Mouse (Mus musculus) midbrain, embryonic 16.5 days (tissue): ENCODE results near the gene Fut7. TPM values are rescaled to one million over a fixed set of nuclear protein-coding genes. Genes with fewer than 3 reads are reported as not detected.

Experiments used
- ATAC-seq: fragments of 200-750 bp; cut with Nextera tagmentation; 2 replicates; pipeline ENCODE4 v1.8.0; 2017; ENCODE audit warnings: moderate TSS enrichment
- H3K27ac ChIP-seq: fragments of 300-500 bp; sonication (generic); 2 replicates; pipeline ENCODE4 v1.5.1; 2014; ENCODE audit warnings: mild to moderate bottlenecking, low read length, mixed read lengths
- H3K27me3 ChIP-seq: fragments of 300-500 bp; sonication (generic); 2 replicates; pipeline ENCODE4 v1.6.1; 2014; ENCODE audit warnings: low read depth, low read length, mixed read lengths; ENCODE audit not compliant: control insufficient read depth, insufficient read depth
- H3K36me3 ChIP-seq: fragments of 300-500 bp; sonication (generic); 2 replicates; pipeline ENCODE4 v1.6.1; 2014; ENCODE audit warnings: mild to moderate bottlenecking, low read length, moderate library complexity, mixed read lengths; ENCODE audit not compliant: control insufficient read depth, insufficient read depth
- H3K4me1 ChIP-seq: fragments of 300-500 bp; sonication (generic); 2 replicates; pipeline ENCODE4 v1.6.1; 2014; ENCODE audit warnings: mild to moderate bottlenecking, low read length, mixed read lengths; ENCODE audit not compliant: control insufficient read depth, insufficient read depth
- H3K4me2 ChIP-seq: fragments of 300-500 bp; sonication (generic); 2 replicates; pipeline ENCODE4 v1.6.1; 2014; ENCODE audit warnings: mild to moderate bottlenecking, low read length, mixed read lengths
- H3K4me3 ChIP-seq: fragments of 300-500 bp; sonication (generic); 2 replicates; pipeline ENCODE4 v1.5.1; 2014; ENCODE audit warnings: low read depth, mild to moderate bottlenecking, low read length, moderate library complexity, mixed read lengths
- H3K9ac ChIP-seq: fragments of 300-500 bp; sonication (generic); 2 replicates; pipeline ENCODE4 v1.6.1; 2014; ENCODE audit warnings: low read depth, low read length, mixed read lengths
- H3K9me3 ChIP-seq: fragments of 300-500 bp; sonication (generic); replicated peaks from 2 replicates; pipeline ENCODE4 v1.6.1; 2014; ENCODE audit warnings: mild to moderate bottlenecking, low read length, mixed read lengths; ENCODE audit not compliant: control insufficient read depth, poor library complexity, severe bottlenecking
- WGBS: fragments of 180-500 bp; shearing (Covaris S2); extraction: QIAGEN DNeasy Blood & Tissue Kit; methylation state at CpG from one replicate; pipeline ENCODE4 v1.1.7; 2014; 5-methylcytosine and 5-hydroxymethylcytosine counted together
- polyA plus RNA-seq: library from polyadenylated mRNA; unstranded; fragments of >200 nt; fragmentation: Nextera tagmentation; extraction: Ambion mirVana; gene quantifications from 2 replicates; pipeline ENCODE4 v1.2.1, GENCODE M21; 2015

Gene Fut7
- polyA plus RNA-seq = 0.09 and 0.80 TPM in 2 replicates

DNA sequence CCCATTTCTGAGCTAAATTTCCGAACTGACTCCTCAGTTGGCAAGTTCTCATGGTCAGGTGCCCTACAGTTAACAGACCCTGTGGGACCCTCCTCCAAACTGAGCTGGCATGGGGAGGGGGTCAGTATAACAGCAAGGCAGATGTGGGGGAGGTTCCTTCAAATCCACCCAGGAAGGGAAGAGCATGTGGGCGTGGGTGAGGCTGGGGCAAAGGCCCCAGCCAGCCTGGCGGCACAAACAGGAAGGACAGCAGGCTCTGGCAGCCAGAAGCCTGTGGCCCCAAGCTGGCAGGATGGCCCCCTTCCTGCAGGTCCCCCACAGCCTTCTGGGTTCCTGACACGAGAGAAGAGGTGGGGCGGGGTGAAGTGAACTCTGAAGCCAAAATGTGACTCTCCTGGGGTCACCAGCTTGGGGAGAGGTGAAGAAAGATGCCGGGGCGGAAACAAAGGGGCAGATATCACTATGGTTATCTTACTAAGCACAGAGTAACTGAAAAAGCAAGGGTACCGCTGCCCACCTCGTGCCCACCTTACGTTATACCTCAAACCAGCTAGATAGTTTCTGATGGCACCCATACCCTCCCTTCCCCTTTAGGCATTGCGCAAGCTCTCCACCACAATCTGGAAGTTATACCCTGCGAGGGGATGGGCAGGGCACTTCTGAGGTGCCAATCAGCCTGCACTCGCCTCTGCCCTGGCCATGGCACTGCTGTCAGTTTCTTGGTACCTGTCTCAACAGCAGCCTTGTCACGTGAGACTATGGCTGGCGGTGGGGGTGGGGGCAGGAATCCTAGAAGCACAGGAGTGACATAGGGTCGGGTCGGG, at the start of gene Fut7:
Gene Fut7 (plus strand): TSS at position 681 of the 824 bp plus-strand sequence.
- H3K4me2 ChIP-seq = no peak within 1 kb of the TSS
- peaks cover 5% of the 10 kb centered on the region; the same call in 1 of the 2 replicates for H3K27me3 ChIP-seq
- no peaks in the 10 kb centered on the region for H3K9me3 ChIP-seq
- H3K4me3 ChIP-seq = no peak within 1 kb of the TSS
- H3K4me1 ChIP-seq = no peaks in the 10 kb centered on the region
- WGBS = 67% methylated on average over 17 of the region's 17 CpGs
- H3K9ac ChIP-seq = no peak within 1 kb of the TSS
- no peak for ATAC-seq
- H3K27ac ChIP-seq = no peak within 1 kb of the TSS
- H3K36me3 ChIP-seq = no peaks in the 10 kb centered on the region

DNA sequence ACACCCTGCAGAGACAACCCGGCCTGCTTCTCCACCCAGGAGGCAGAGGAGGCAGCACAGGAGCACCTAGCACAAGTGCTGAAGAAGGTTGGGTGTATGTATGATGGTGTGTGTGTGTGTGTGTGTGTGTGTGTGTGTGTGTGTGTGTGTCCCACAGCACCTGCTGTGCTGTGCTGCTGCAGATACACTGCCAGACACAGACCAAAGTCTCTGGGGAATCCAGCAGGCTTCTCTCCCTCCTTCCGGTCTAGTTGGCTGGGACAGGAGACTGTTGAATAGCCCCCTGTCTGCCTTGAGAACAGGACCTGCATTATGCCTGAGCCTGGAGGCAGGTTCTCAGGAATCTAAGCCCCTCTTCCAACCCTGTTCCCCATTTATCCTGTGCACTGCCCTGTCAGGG, 49.6 kb upstream of the Fut7 start:
- no peak for ATAC-seq
- 7% methylated on average over 2 of the region's 2 CpGs for WGBS

DNA sequence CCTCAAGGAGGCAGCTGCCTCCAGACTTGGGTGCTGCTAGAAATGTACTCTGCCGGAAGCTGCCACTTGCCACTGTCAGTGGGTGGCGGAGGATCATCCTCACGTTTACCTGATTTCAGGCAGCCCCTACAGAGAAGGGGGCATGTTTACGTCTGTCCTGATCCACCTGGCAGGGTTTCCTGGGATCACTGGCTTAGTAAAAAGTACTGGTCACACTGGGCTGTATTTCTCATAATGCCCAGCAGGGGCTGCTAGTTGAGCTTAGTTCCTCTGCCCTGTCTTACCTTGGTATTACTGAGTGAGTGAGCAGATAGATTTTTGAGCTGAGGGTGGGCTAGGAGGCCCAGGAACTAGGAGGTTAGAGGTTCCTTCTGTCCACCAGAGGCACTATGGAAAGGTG, 46.5 kb upstream of the Fut7 start:
- Histone ChIP-seq H3K27me3 (no peaks in the 10 kb centered on the region), H3K9me3 (no peaks in the 10 kb centered on the region), H3K27ac (no peak overlapping the region), H3K4me3 (no peak overlapping the region), H3K36me3 (no peaks in the 10 kb centered on the region), H3K4me1 (peaks cover 6% of the 10 kb centered on the region), H3K4me2 (no peak overlapping the region), H3K9ac (no peak overlapping the region)
- no peak for ATAC-seq
- 57% methylated on average over 4 of the region's 4 CpGs for WGBS

More for the DNA sequence above, 49.6 kb upstream of the Fut7 start:
- no peaks in the 10 kb centered on the region for H3K9me3 ChIP-seq
- no peak overlapping the region for H3K27ac ChIP-seq
- H3K4me3 ChIP-seq = peak overlapping the region; percentile 67
- H3K9ac ChIP-seq = no peak overlapping the region
- H3K4me1 ChIP-seq = peaks cover 7% of the 10 kb centered on the region
- H3K27me3 ChIP-seq = peaks cover under 1% of the 10 kb centered on the region; the same call in 1 of the 2 replicates
- H3K36me3 ChIP-seq = no peaks in the 10 kb centered on the region
- peak overlapping the region; percentile 80 for H3K4me2 ChIP-seq

DNA sequence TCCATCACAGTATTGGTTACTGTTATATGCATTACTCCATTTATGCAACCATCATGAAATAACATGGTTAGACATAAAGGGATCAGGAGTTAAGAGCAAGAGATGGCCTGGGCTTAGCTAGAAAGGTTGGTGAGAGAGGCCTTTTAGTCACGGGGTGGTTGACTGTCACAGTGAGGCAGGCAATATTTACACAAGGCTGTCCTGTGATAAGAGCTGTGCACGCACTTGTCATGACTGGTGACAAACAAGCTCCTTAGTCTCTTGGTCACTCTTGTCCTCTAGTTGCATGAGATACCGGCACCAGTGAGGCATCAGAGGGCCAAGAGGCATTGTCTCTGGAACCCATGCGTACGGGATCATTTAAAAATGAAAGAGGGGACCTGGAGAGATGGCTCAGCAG, 38.6 kb upstream of the Fut7 start:
- no peak overlapping the region for H3K27ac ChIP-seq
- no peak overlapping the region for H3K9ac ChIP-seq
- H3K36me3 ChIP-seq = no peaks in the 10 kb centered on the region
- no peaks in the 10 kb centered on the region for H3K9me3 ChIP-seq
- no peak overlapping the region for H3K4me3 ChIP-seq
- H3K4me1 ChIP-seq = no peaks in the 10 kb centered on the region
- no peak overlapping the region for H3K4me2 ChIP-seq
- H3K27me3 ChIP-seq = no peaks in the 10 kb centered on the region
- WGBS = 74% methylated on average over 5 of the region's 5 CpGs
- ATAC-seq = no peak

DNA sequence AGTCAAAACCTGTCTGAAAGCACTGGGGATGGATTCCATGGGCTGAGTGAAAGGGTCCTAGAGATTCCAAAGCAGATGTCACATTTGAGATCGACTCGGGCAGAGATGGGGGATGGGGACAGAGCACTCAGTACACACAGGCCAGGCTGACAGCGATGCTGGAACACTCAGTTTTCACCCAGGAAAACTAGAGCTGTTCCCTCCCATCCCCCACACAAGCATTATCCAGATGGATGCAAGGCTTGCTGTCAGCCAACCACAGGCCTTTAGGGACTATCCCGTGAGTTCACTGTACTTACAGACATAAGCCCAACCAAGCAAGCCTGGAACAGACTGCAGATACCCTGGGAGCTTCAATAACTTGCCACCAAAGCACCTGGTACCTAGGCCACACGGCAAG, 31.8 kb upstream of the Fut7 start:
- Histone ChIP-seq H3K4me1 (peaks cover 5% of the 10 kb centered on the region; the same call in 1 of the 2 replicates), H3K36me3 (no peaks in the 10 kb centered on the region), H3K27ac (no peak overlapping the region), H3K4me3 (no peak overlapping the region), H3K27me3 (peaks cover 20% of the 10 kb centered on the region), H3K9me3 (no peaks in the 10 kb centered on the region), H3K9ac (no peak overlapping the region), H3K4me2 (no peak overlapping the region)
- 74% methylated on average over 5 of the region's 5 CpGs for WGBS
- no peak for ATAC-seq

DNA sequence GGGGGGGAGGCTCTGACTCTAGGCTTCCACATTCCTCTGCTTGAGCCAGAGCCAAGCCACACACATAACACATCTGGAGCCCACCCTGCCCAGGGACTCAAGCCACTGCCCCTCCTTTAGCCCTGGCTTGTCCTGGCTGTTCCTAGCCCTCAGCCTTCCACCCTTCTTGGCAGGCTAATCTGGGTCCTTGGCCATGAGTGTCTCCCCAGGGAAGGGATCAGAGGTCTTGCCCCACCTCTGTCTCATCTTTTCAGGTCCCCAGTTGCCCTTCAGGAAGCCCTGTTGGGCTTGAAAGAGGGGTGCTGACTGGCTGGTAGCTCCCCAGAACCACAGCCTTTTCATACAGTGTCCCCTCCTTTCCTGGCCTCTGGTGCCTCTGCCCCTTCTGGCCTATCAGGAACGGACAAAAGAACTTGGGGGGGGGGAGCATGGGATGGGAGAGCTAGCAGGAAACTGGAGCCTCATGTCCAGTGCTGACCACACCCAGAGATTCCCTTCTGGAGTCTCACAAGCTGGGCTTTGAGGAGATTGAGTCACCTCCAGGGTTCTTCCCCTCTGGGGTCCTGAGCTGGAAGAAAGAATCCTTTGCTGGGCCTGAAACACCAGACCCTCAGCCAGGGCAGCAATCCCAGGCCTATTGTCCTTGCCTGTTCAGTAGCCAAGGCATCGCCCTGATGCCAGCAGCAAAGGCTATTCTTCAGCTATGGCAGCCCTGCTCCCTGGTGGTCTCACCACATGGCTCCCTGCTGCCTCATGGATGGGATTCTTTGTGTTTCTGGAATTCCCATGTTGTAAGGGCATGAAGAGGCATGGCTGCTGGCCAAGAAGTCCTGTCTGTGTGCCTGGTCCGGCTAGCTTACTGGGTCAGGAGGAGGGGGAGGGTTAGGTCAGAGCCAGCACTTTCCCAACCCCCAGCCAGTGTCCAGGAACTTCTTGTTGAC, 28.5 kb upstream of the Fut7 start:
- H3K27ac ChIP-seq = peak overlapping the region; percentile 22; the same call in 1 of the 2 replicates
- ATAC-seq = peak; percentile 71

DNA sequence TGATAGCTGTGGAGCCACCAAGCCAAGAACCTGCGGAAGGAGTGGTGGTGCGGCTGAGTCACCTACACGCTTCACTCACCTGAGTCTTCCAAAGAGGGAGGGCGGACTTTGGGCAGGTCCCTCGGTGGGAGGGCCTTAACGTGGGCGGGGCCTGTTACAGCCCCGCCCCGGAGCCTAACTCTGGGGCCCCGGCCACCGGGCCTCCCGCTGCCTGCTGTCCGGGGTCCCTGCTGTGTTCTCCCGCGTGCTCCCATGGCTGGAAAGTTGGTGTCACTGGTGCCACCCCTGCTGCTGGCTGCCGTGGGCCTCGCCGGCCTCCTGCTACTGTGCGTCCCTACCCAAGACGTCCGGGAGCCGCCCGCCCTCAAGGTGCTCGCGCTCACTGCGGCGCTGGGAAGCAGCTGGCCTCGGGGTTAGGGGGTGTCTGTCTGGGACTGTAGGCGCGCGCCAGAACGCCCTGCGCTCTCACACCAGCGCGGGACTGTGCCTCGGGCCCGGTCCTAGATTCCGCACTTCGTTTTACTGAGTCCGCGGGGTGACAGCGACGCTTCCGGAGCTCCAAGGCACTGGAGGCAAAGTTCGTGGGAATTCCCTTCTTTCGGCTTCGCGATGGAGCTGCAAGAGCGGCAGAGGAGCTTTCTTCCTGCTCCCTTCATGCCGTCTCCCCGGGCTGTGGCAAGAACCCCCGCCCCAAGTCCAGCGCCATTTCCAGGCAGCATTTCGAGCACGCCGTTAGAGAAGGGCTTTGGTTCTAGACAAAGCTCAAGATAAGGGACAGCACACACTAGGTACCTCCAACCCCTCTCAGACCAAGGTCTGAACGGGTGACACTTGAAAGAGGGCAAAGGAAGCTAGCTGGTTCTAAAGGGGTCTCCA, 27.1 kb upstream of the Fut7 start, which contains the start of gene Entpd2:
Gene Entpd2 (plus strand): TSS at position 154 of the 876 bp plus-strand sequence.
- ATAC-seq = 0 out of 2 replicates have a peak, but pooled peaks have one; percentile 6
- peaks cover 7% of the 10 kb centered on the region; the same call in 1 of the 2 replicates for H3K4me1 ChIP-seq
- H3K9me3 ChIP-seq = no peaks in the 10 kb centered on the region
- peak within 1 kb of the TSS; percentile 48 for H3K9ac ChIP-seq
- WGBS = 2% methylated on average over 56 of the region's 57 CpGs
- H3K4me2 ChIP-seq = peak within 1 kb of the TSS; percentile 63
- no peaks in the 10 kb centered on the region for H3K36me3 ChIP-seq
- H3K4me3 ChIP-seq = peak within 1 kb of the TSS; percentile 40
- H3K27me3 ChIP-seq = peaks cover 57% of the 10 kb centered on the region
- H3K27ac ChIP-seq = no peak within 1 kb of the TSS; the same call in 1 of the 2 replicates

More for the DNA sequence above, 28.5 kb upstream of the Fut7 start:
- H3K4me1 ChIP-seq = peaks cover 6% of the 10 kb centered on the region; the same call in 1 of the 2 replicates
- no peaks in the 10 kb centered on the region for H3K36me3 ChIP-seq
- peaks cover 50% of the 10 kb centered on the region for H3K27me3 ChIP-seq
- no peak overlapping the region for H3K4me2 ChIP-seq
- no peak overlapping the region for H3K9ac ChIP-seq
- 26% methylated on average over 3 of the region's 3 CpGs for WGBS
- no peaks in the 10 kb centered on the region for H3K9me3 ChIP-seq
- H3K4me3 ChIP-seq = no peak overlapping the region

DNA sequence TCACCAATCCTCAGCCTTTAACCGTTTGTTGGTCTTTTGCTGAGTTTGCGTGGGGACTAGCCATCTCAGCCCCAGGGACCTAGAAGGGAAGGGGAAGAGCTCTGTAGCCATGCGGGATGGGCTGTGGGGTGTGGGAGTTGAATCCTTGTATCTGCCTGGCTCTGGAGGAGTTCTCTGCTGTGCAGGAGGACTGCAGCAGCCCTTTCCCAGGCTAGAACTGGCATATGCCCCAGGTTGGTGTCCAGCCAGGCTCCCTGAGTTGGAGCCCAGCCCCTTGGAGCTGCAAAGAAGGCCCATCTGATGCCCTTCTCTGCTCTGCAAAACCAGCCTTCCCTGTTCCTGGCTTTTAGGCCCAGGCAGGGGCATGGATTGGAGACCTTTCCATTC, 26.5 kb upstream of the Fut7 start:
- peaks cover 57% of the 10 kb centered on the region for H3K27me3 ChIP-seq
- 28% methylated on average over 3 of the region's 3 CpGs for WGBS
- H3K9me3 ChIP-seq = no peaks in the 10 kb centered on the region
- ATAC-seq = no peak
- H3K4me2 ChIP-seq = peak overlapping the region; percentile 63; the same call in 1 of the 2 replicates
- no peak overlapping the region for H3K4me3 ChIP-seq
- H3K27ac ChIP-seq = no peak overlapping the region
- peaks cover 7% of the 10 kb centered on the region; the same call in 1 of the 2 replicates for H3K4me1 ChIP-seq
- H3K36me3 ChIP-seq = no peaks in the 10 kb centered on the region
- H3K9ac ChIP-seq = no peak overlapping the region
